ENCODE assay signal across 20 mouse cellular contexts in genomic region chr8:123414997-123415696, GRCm38 (mm10). TPM values are rescaled to one million over a fixed set of nuclear protein-coding genes. Genes with fewer than 3 reads are reported as not detected.
A peak's percentile ranks its signal among the peaks of the same experiment; 100 is the strongest.
DNase-seq lines count a peak whose midpoint lies in the region; ATAC-seq and TF ChIP-seq lines count a peak whose summit lies in the region.
"Not testable (repeated sequence)": the region's sequence is repeated elsewhere in the genome, so short reads cannot be mapped to it uniquely, and the experiment has no call there.
"Had no signal": no experiment of that assay in that cellular context is flagged by ENCODE, and none has a peak within 500 bp of the region (broad histone marks: within the 10 kb centered on the region; RNA-seq: fewer than 3 reads in every experiment).

No protein-coding gene starts in this region.

- 0 out of 2 replicates have a peak, but pooled peaks have one; percentile 31 for TF ChIP-seq CTCF in forebrain, postnatal 0 days (IDR thresholded peaks at IDR 0.05; ENCODE audit: low read depth)
- TF ChIP-seq CTCF in left cerebral cortex, adult 2 months (IDR thresholded peaks at IDR 0.05), result peak; percentile 15

- intact Hi-C loops in left cerebral cortex, adult 2 months (cut with DNase I), result not testable (repeated sequence)

- peaks cover 41% of the 10 kb centered on the region for H3K4me1 ChIP-seq in forebrain, embryonic 12.5 days
- H3K4me1 ChIP-seq in forebrain, postnatal 0 days (ENCODE audit: insufficient read depth), result not testable (repeated sequence)
- H3K4me1 ChIP-seq in hindbrain, embryonic 14.5 days (replicated peaks; ENCODE audit: control insufficient read depth, insufficient read depth, low read length), result peaks cover 30% of the 10 kb centered on the region
- peaks cover 21% of the 10 kb centered on the region for H3K4me1 ChIP-seq in midbrain, embryonic 14.5 days (ENCODE audit: control insufficient read depth, insufficient read depth, low read length)
- peaks cover 19% of the 10 kb centered on the region for H3K4me1 ChIP-seq in neural tube, embryonic 12.5 days

- H3K36me3 ChIP-seq in forebrain, embryonic 12.5 days (replicated peaks), result peaks cover 34% of the 10 kb centered on the region
- H3K36me3 ChIP-seq in forebrain, postnatal 0 days (ENCODE audit: insufficient read depth), result peaks cover 33% of the 10 kb centered on the region
- peaks cover 39% of the 10 kb centered on the region for H3K36me3 ChIP-seq in hindbrain, embryonic 14.5 days (replicated peaks; ENCODE audit: control insufficient read depth, insufficient read depth)
- H3K36me3 ChIP-seq in midbrain, embryonic 14.5 days (ENCODE audit: control insufficient read depth, insufficient read depth, low read length), result peaks cover 39% of the 10 kb centered on the region
- peaks cover 31% of the 10 kb centered on the region for H3K36me3 ChIP-seq in neural tube, embryonic 12.5 days

- H3K4me2 ChIP-seq in forebrain, embryonic 12.5 days, result peak overlapping the region; percentile 72
- H3K4me2 ChIP-seq in forebrain, postnatal 0 days (ENCODE audit: low read depth), result peak overlapping the region; percentile 90
- peak overlapping the region; percentile 92 for H3K4me2 ChIP-seq in hindbrain, embryonic 14.5 days (replicated peaks)
- H3K4me2 ChIP-seq in midbrain, embryonic 14.5 days (ENCODE audit: low read length), result peak overlapping the region; percentile 95
- H3K4me2 ChIP-seq in neural tube, embryonic 12.5 days (replicated peaks), result peak overlapping the region; percentile 69

- not testable (repeated sequence) for H3K27ac ChIP-seq in forebrain, embryonic 12.5 days; forebrain, postnatal 0 days (ENCODE audit: low read depth, low read length); hindbrain, embryonic 14.5 days; left cerebral cortex, adult 2 months; midbrain, embryonic 14.5 days (replicated peaks; ENCODE audit: low read depth, low read length); neural tube, embryonic 12.5 days

- not testable (repeated sequence) for H3K27me3 ChIP-seq in forebrain, embryonic 12.5 days; forebrain, postnatal 0 days (ENCODE audit: insufficient read depth, low read length); hindbrain, embryonic 14.5 days (ENCODE audit: control insufficient read depth, insufficient read depth, low read length); midbrain, embryonic 14.5 days (ENCODE audit: control insufficient read depth, insufficient read depth, low read length); neural tube, embryonic 12.5 days (replicated peaks)

- 80% methylated on average over 5 of the region's 5 CpGs for WGBS in forebrain, embryonic 12.5 days
- 83% methylated on average over 5 of the region's 5 CpGs for WGBS in forebrain, postnatal 0 days
- WGBS in hindbrain, embryonic 14.5 days, result 79% methylated on average over 5 of the region's 5 CpGs
- WGBS in midbrain, embryonic 14.5 days, result 83% methylated on average over 5 of the region's 5 CpGs
- WGBS in neural tube, embryonic 12.5 days, result 84% methylated on average over 5 of the region's 5 CpGs

- peak; percentile 61 for DNase-seq in MN1 (ENCODE audit: low spot score)
- DNase-seq in forebrain, postnatal 0 days; hindbrain, embryonic 14.5 days (ENCODE audit: low spot score); left cerebral cortex, adult 2 months (ENCODE audit: extremely low spot score in 1 of 2, low spot score in 2 of 2): not testable (repeated sequence)
- DNase-seq in midbrain, embryonic 14.5 days, result peak; percentile 54

- H3K9ac ChIP-seq in forebrain, embryonic 12.5 days; forebrain, postnatal 0 days; midbrain, embryonic 14.5 days (replicated peaks; ENCODE audit: low read length); neural tube, embryonic 12.5 days: not testable (repeated sequence)
- peak overlapping the region; percentile 99; the same call in 1 of the 2 replicates for H3K9ac ChIP-seq in hindbrain, embryonic 14.5 days

- H3K4me3 ChIP-seq in forebrain, embryonic 12.5 days (replicated peaks), result peak overlapping the region; percentile 86
- peak overlapping the region; percentile 72 for H3K4me3 ChIP-seq in forebrain, postnatal 0 days (ENCODE audit: low read depth, low read length)
- peak overlapping the region; percentile 75 for H3K4me3 ChIP-seq in hindbrain, embryonic 14.5 days (replicated peaks; ENCODE audit: low read length)
- not testable (repeated sequence) for H3K4me3 ChIP-seq in left cerebral cortex, adult 2 months
- peak overlapping the region; percentile 98 for H3K4me3 ChIP-seq in midbrain, embryonic 14.5 days (replicated peaks; ENCODE audit: low read depth, low read length)
- H3K4me3 ChIP-seq in neural tube, embryonic 12.5 days, result peak overlapping the region; percentile 79; the same call in 1 of the 2 replicates

- not testable (repeated sequence) for ATAC-seq in forebrain, embryonic 12.5 days (ENCODE audit: low FRiP score); forebrain, postnatal 0 days; hindbrain, embryonic 14.5 days (ENCODE audit: low FRiP score); midbrain, embryonic 14.5 days (ENCODE audit: low FRiP score, low TSS enrichment); neural tube, embryonic 12.5 days (ENCODE audit: low FRiP score, low read depth)

- not testable (repeated sequence) for H3K9me3 ChIP-seq in forebrain, embryonic 12.5 days; forebrain, postnatal 0 days (ENCODE audit: low read length); hindbrain, embryonic 14.5 days (ENCODE audit: control insufficient read depth, low read length); midbrain, embryonic 14.5 days (ENCODE audit: control insufficient read depth, low read length); neural tube, embryonic 12.5 days

RNA-seq across cellular contexts. Expression of gene Tubb3, which starts 3.9 kb away (rescaled TPM):
- polyA plus RNA-seq in forebrain, embryonic 12.5 days (2016; fragmentation: Nextera tagmentation; extraction: Ambion mirVana), result 827 and 897 TPM in 2 replicates
- total RNA-seq in forebrain, postnatal 0 days (2014; rRNA removed), result 3,807 and 3,931 TPM in 2 replicates
- 2,045 and 2,116 TPM in 2 replicates for polyA plus RNA-seq in forebrain, postnatal 0 days (2015; fragmentation: Nextera tagmentation; extraction: Ambion mirVana)
- 1,715 and 1,766 TPM in 2 replicates for polyA plus RNA-seq in hindbrain, embryonic 14.5 days (2014; fragmentation: Nextera tagmentation; extraction: Ambion mirVana)
- total RNA-seq in left cerebral cortex, adult 2 months (2021), result 100 to 1,000 TPM; 373 to 377 TPM
- 2,028 and 2,035 TPM in 2 replicates for polyA plus RNA-seq in midbrain, embryonic 14.5 days (2014; fragmentation: Nextera tagmentation; extraction: Ambion mirVana)
- 1,217 and 1,244 TPM in 2 replicates for polyA plus RNA-seq in neural tube, embryonic 12.5 days (2016; fragmentation: Nextera tagmentation; extraction: Ambion mirVana)

RNA-seq across cellular contexts. Expression of gene Def8, which starts 8.2 kb away (rescaled TPM):
- polyA plus RNA-seq in forebrain, embryonic 12.5 days (2016; fragmentation: Nextera tagmentation; extraction: Ambion mirVana), result 42.9 and 46.6 TPM in 2 replicates
- 35.8 and 41.4 TPM in 2 replicates for total RNA-seq in forebrain, postnatal 0 days (2014; rRNA removed)
- polyA plus RNA-seq in forebrain, postnatal 0 days (2015; fragmentation: Nextera tagmentation; extraction: Ambion mirVana), result 35.0 and 36.4 TPM in 2 replicates
- 45.3 and 52.2 TPM in 2 replicates for polyA plus RNA-seq in hindbrain, embryonic 14.5 days (2014; fragmentation: Nextera tagmentation; extraction: Ambion mirVana)
- 10 to 100 TPM; 55.0 to 55.5 TPM for total RNA-seq in left cerebral cortex, adult 2 months (2021)
- polyA plus RNA-seq in midbrain, embryonic 14.5 days (2014; fragmentation: Nextera tagmentation; extraction: Ambion mirVana), result 42.0 and 48.2 TPM in 2 replicates
- 43.2 and 45.1 TPM in 2 replicates for polyA plus RNA-seq in neural tube, embryonic 12.5 days (2016; fragmentation: Nextera tagmentation; extraction: Ambion mirVana)

RNA-seq across cellular contexts. Expression of gene Mc1r, which starts 8.2 kb away (rescaled TPM):
- polyA plus RNA-seq in forebrain, embryonic 12.5 days (2016; fragmentation: Nextera tagmentation; extraction: Ambion mirVana), result 0.13 and 0.14 TPM in 2 replicates
- total RNA-seq in forebrain, postnatal 0 days (2014; rRNA removed), result 0.10 TPM in 1 of 2 replicates, not detected in the other
- polyA plus RNA-seq in forebrain, postnatal 0 days (2015; fragmentation: Nextera tagmentation; extraction: Ambion mirVana), result 0.07 and 0.08 TPM in 2 replicates
- polyA plus RNA-seq in hindbrain, embryonic 14.5 days (2014; fragmentation: Nextera tagmentation; extraction: Ambion mirVana), result 0.10 and 0.21 TPM in 2 replicates
- under 1 TPM; 0.18 to 0.19 TPM for total RNA-seq in left cerebral cortex, adult 2 months (2021)
- polyA plus RNA-seq in midbrain, embryonic 14.5 days (2014; fragmentation: Nextera tagmentation; extraction: Ambion mirVana), result 0.24 and 0.28 TPM in 2 replicates
- polyA plus RNA-seq in neural tube, embryonic 12.5 days (2016; fragmentation: Nextera tagmentation; extraction: Ambion mirVana), result 0.10 and 0.18 TPM in 2 replicates
- total RNA-seq: adrenal gland, postnatal 10 days; gastrocnemius, postnatal 4 days; heart, adult 2 months; heart, postnatal 4 days; left cerebral cortex, adult 8-10 months had no signal
- polyA plus RNA-seq: heart, adult 2 months; heart, embryonic 12.5 days; heart, postnatal 0 days; intestine, embryonic 14.5 days; kidney, embryonic 15.5 days; liver, embryonic 16.5 days; lung, embryonic 15.5 days; spleen, adult 2 months; stomach, postnatal 0 days had no signal

RNA-seq across cellular contexts. Expression of gene Tcf25, which starts 41.6 kb away (rescaled TPM):
- polyA plus RNA-seq in forebrain, embryonic 12.5 days (2016; fragmentation: Nextera tagmentation; extraction: Ambion mirVana), result 174 and 194 TPM in 2 replicates
- 434 and 487 TPM in 2 replicates for total RNA-seq in forebrain, postnatal 0 days (2014; rRNA removed)
- 275 and 296 TPM in 2 replicates for polyA plus RNA-seq in forebrain, postnatal 0 days (2015; fragmentation: Nextera tagmentation; extraction: Ambion mirVana)
- polyA plus RNA-seq in hindbrain, embryonic 14.5 days (2014; fragmentation: Nextera tagmentation; extraction: Ambion mirVana), result 371 and 380 TPM in 2 replicates
- 100 to 1,000 TPM; 586 to 610 TPM for total RNA-seq in left cerebral cortex, adult 2 months (2021)
- polyA plus RNA-seq in midbrain, embryonic 14.5 days (2014; fragmentation: Nextera tagmentation; extraction: Ambion mirVana), result 254 and 294 TPM in 2 replicates
- polyA plus RNA-seq in neural tube, embryonic 12.5 days (2016; fragmentation: Nextera tagmentation; extraction: Ambion mirVana), result 225 and 278 TPM in 2 replicates
